Mouse (Mus musculus): ENCODE data around the gene Flywch1. TPM values are rescaled to one million over a fixed set of nuclear protein-coding genes. Genes with fewer than 3 reads are reported as not detected.
A peak's percentile ranks its signal among the peaks of the same experiment; 100 is the strongest.

Gene Flywch1
- polyA plus RNA-seq, 1 experiment from 2014 or later: 167 TPM

GRCm38 (mm10) chr17:23744651-23745050 lies 26.8 kb downstream of the Flywch1 start:
- 3% methylated on average over 14 of the region's 14 CpGs for WGBS
- no peaks in the 10 kb centered on the region for H3K9me3 ChIP-seq (ENCODE audit: control insufficient read depth, low read length)
- no peak overlapping the region for H3K4me3 ChIP-seq (ENCODE audit: low read depth, low read length)
- H3K36me3 ChIP-seq (ENCODE audit: control insufficient read depth, insufficient read depth, low read length): no peaks in the 10 kb centered on the region
- H3K27me3 ChIP-seq (ENCODE audit: control insufficient read depth, insufficient read depth, low read length): peaks cover 61% of the 10 kb centered on the region
- no peak overlapping the region for H3K9ac ChIP-seq (ENCODE audit: low read length)
- DNase-seq (ENCODE audit: low spot score) (no peak), ATAC-seq (replicated peaks; ENCODE audit: low FRiP score) (no peak)
- no peak overlapping the region for H3K27ac ChIP-seq (ENCODE audit: low read depth, low read length)
- peaks cover 18% of the 10 kb centered on the region for H3K4me1 ChIP-seq (replicated peaks; ENCODE audit: control insufficient read depth, insufficient read depth, low read length)
- no peak overlapping the region for H3K4me2 ChIP-seq (ENCODE audit: low read depth, low read length, severe bottlenecking)

GRCm38 (mm10) chr17:23744076-23744475 lies 27.3 kb downstream of the Flywch1 start:
- H3K27ac ChIP-seq (ENCODE audit: low read depth, low read length): no peak overlapping the region
- H3K4me1 ChIP-seq (replicated peaks; ENCODE audit: control insufficient read depth, insufficient read depth, low read length): peaks cover 21% of the 10 kb centered on the region
- peaks cover 61% of the 10 kb centered on the region for H3K27me3 ChIP-seq (ENCODE audit: control insufficient read depth, insufficient read depth, low read length)
- DNase-seq (ENCODE audit: low spot score) (no peak), ATAC-seq (replicated peaks; ENCODE audit: low FRiP score) (no peak)
- H3K9me3 ChIP-seq (ENCODE audit: control insufficient read depth, low read length): no peaks in the 10 kb centered on the region
- no peaks in the 10 kb centered on the region for H3K36me3 ChIP-seq (ENCODE audit: control insufficient read depth, insufficient read depth, low read length)
- H3K9ac ChIP-seq (ENCODE audit: low read length): no peak overlapping the region
- 14% methylated on average over 8 of the region's 8 CpGs for WGBS
- H3K4me2 ChIP-seq (ENCODE audit: low read depth, low read length, severe bottlenecking): no peak overlapping the region
- no peak overlapping the region for H3K4me3 ChIP-seq (ENCODE audit: low read depth, low read length)

- peaks cover 28% of the 10 kb centered on the region for H3K4me1 ChIP-seq (replicated peaks; ENCODE audit: control insufficient read depth, insufficient read depth, low read length)
- H3K9me3 ChIP-seq (ENCODE audit: control insufficient read depth, low read length): no peaks in the 10 kb centered on the region
- ATAC-seq (replicated peaks; ENCODE audit: low FRiP score): no peak
- no peak overlapping the region for H3K27ac ChIP-seq (ENCODE audit: low read depth, low read length)
- DNase-seq (ENCODE audit: low spot score): no peak
- WGBS: 61% methylated on average over 12 of the region's 12 CpGs
- H3K9ac ChIP-seq (ENCODE audit: low read length): no peak overlapping the region
- H3K4me2 ChIP-seq (ENCODE audit: low read depth, low read length, severe bottlenecking): no peak overlapping the region
- peaks cover 61% of the 10 kb centered on the region for H3K27me3 ChIP-seq (ENCODE audit: control insufficient read depth, insufficient read depth, low read length)
- H3K4me3 ChIP-seq (ENCODE audit: low read depth, low read length): no peak overlapping the region
- no peaks in the 10 kb centered on the region for H3K36me3 ChIP-seq (ENCODE audit: control insufficient read depth, insufficient read depth, low read length)
Observed at GRCm38 (mm10) chr17:23742941-23743340, 28.5 kb downstream of the Flywch1 start.

- H3K36me3 ChIP-seq (ENCODE audit: control insufficient read depth, insufficient read depth, low read length): no peaks in the 10 kb centered on the region
- H3K9ac ChIP-seq (ENCODE audit: low read length): no peak overlapping the region
- H3K27ac ChIP-seq (ENCODE audit: low read depth, low read length): no peak overlapping the region
- H3K27me3 ChIP-seq (ENCODE audit: control insufficient read depth, insufficient read depth, low read length): peaks cover 61% of the 10 kb centered on the region
- H3K4me3 ChIP-seq (ENCODE audit: low read depth, low read length): peak overlapping the region; percentile 7; the same call in 1 of the 2 replicates
- H3K4me1 ChIP-seq (replicated peaks; ENCODE audit: control insufficient read depth, insufficient read depth, low read length): peaks cover 28% of the 10 kb centered on the region
- WGBS: 9% methylated on average over 44 of the region's 44 CpGs
- no peaks in the 10 kb centered on the region for H3K9me3 ChIP-seq (ENCODE audit: control insufficient read depth, low read length)
- peak overlapping the region; percentile 37 for H3K4me2 ChIP-seq (ENCODE audit: low read depth, low read length, severe bottlenecking)
- ATAC-seq (replicated peaks; ENCODE audit: low FRiP score): no peak
- DNase-seq (ENCODE audit: low spot score): no peak
Observed at GRCm38 (mm10) chr17:23742210-23742793, 29.1 kb downstream of the Flywch1 start.

- no peak for DNase-seq (ENCODE audit: low spot score)
- Histone ChIP-seq H3K9me3 (ENCODE audit: control insufficient read depth, low read length) (no peaks in the 10 kb centered on the region), H3K27me3 (ENCODE audit: control insufficient read depth, insufficient read depth, low read length) (peaks cover 61% of the 10 kb centered on the region), H3K4me1 (replicated peaks; ENCODE audit: control insufficient read depth, insufficient read depth, low read length) (peaks cover 28% of the 10 kb centered on the region), H3K9ac (ENCODE audit: low read length) (no peak overlapping the region), H3K36me3 (ENCODE audit: control insufficient read depth, insufficient read depth, low read length) (no peaks in the 10 kb centered on the region), H3K4me3 (ENCODE audit: low read depth, low read length) (no peak overlapping the region), H3K27ac (ENCODE audit: low read depth, low read length) (no peak overlapping the region), H3K4me2 (ENCODE audit: low read depth, low read length, severe bottlenecking) (no peak overlapping the region)
- ATAC-seq (replicated peaks; ENCODE audit: low FRiP score): no peak
- 49% methylated on average over 38 of the region's 38 CpGs for WGBS
Observed at GRCm38 (mm10) chr17:23741359-23742209, 29.8 kb downstream of the Flywch1 start.

- DNase-seq (ENCODE audit: low spot score): no peak
- no peak; the same call in none of the 2 replicates for ATAC-seq (replicated peaks; ENCODE audit: low FRiP score)
- Histone ChIP-seq H3K4me2 (ENCODE audit: low read depth, low read length, severe bottlenecking) (peak within 1 kb of the TSS; percentile 99), H3K4me1 (replicated peaks; ENCODE audit: control insufficient read depth, insufficient read depth, low read length) (peaks cover 25% of the 10 kb centered on the region), H3K4me3 (ENCODE audit: low read depth, low read length) (peak within 1 kb of the TSS; percentile 64), H3K36me3 (ENCODE audit: control insufficient read depth, insufficient read depth, low read length) (no peaks in the 10 kb centered on the region), H3K9ac (ENCODE audit: low read length) (peak within 1 kb of the TSS; percentile 74), H3K27ac (ENCODE audit: low read depth, low read length) (peak within 1 kb of the TSS; percentile 46; the same call in 1 of the 2 replicates), H3K27me3 (ENCODE audit: control insufficient read depth, insufficient read depth, low read length) (peaks cover 51% of the 10 kb centered on the region), H3K9me3 (ENCODE audit: control insufficient read depth, low read length) (no peaks in the 10 kb centered on the region)
- WGBS: 7% methylated on average over 13 of the region's 13 CpGs
Observed at GRCm38 (mm10) chr17:23740598-23741021, 30.8 kb downstream of the Flywch1 start, which contains the start of gene Paqr4. Gene Paqr4 (minus strand): TSS chr17:23740867.

- Histone ChIP-seq H3K27ac (ENCODE audit: low read depth, low read length) (peak overlapping the region; percentile 46; the same call in 1 of the 2 replicates), H3K4me2 (ENCODE audit: low read depth, low read length, severe bottlenecking) (peak overlapping the region; percentile 99), H3K9ac (ENCODE audit: low read length) (peak overlapping the region; percentile 74), H3K4me3 (ENCODE audit: low read depth, low read length) (peak overlapping the region; percentile 64), H3K9me3 (ENCODE audit: control insufficient read depth, low read length) (no peaks in the 10 kb centered on the region), H3K4me1 (replicated peaks; ENCODE audit: control insufficient read depth, insufficient read depth, low read length) (peaks cover 21% of the 10 kb centered on the region), H3K27me3 (ENCODE audit: control insufficient read depth, insufficient read depth, low read length) (peaks cover 47% of the 10 kb centered on the region), H3K36me3 (ENCODE audit: control insufficient read depth, insufficient read depth, low read length) (no peaks in the 10 kb centered on the region; the same call in 1 of the 2 replicates)
- ATAC-seq (replicated peaks; ENCODE audit: low FRiP score) (peak; percentile 86), DNase-seq (ENCODE audit: low spot score) (peak; percentile 93)
- 0% methylated on average over 46 of the region's 46 CpGs for WGBS
Observed at GRCm38 (mm10) chr17:23740136-23740584, 31.2 kb downstream of the Flywch1 start.

GRCm38 (mm10) chr17:23739202-23740135 lies 31.9 kb downstream of the Flywch1 start:
- Histone ChIP-seq H3K4me2 (ENCODE audit: low read depth, low read length, severe bottlenecking) (peak overlapping the region; percentile 99), H3K27ac (ENCODE audit: low read depth, low read length) (peak overlapping the region; percentile 46; the same call in 1 of the 2 replicates), H3K27me3 (ENCODE audit: control insufficient read depth, insufficient read depth, low read length) (peaks cover 41% of the 10 kb centered on the region), H3K9ac (ENCODE audit: low read length) (peak overlapping the region; percentile 74), H3K4me1 (replicated peaks; ENCODE audit: control insufficient read depth, insufficient read depth, low read length) (peaks cover 17% of the 10 kb centered on the region; the same call in 1 of the 2 replicates), H3K9me3 (ENCODE audit: control insufficient read depth, low read length) (no peaks in the 10 kb centered on the region), H3K4me3 (ENCODE audit: low read depth, low read length) (peak overlapping the region; percentile 64), H3K36me3 (ENCODE audit: control insufficient read depth, insufficient read depth, low read length) (no peaks in the 10 kb centered on the region; the same call in 1 of the 2 replicates)
- WGBS: under 1% methylated on average over 48 of the region's 48 CpGs
- DNase-seq (ENCODE audit: low spot score) (peak; percentile 78), ATAC-seq (replicated peaks; ENCODE audit: low FRiP score) (peak; percentile 51)

Measured in forebrain, embryonic 11.5 days (tissue).